In genomic region chr7:109098145-109099018, GRCm38 (mm10) we compare ENCODE assay signal across 9 mouse cellular contexts. TPM values are rescaled to one million over a fixed set of nuclear protein-coding genes. Genes with fewer than 3 reads are reported as not detected.
DNase-seq lines count a peak whose midpoint lies in the region; ATAC-seq lines count a peak whose summit lies in the region.
"Had no signal": no experiment of that assay in that cellular context is flagged by ENCODE, and none has a peak within 500 bp of the region (broad histone marks: within the 10 kb centered on the region; RNA-seq: fewer than 3 reads in every experiment).

No protein-coding gene starts in this region.

- H3K4me2 ChIP-seq in embryonic facial prominence, embryonic 11.5 days (ENCODE audit: low read depth, low read length) = no peak overlapping the region
- H3K4me2 ChIP-seq in hindbrain, embryonic 13.5 days = no peak overlapping the region
- H3K4me2 ChIP-seq in liver, embryonic 12.5 days = no peak overlapping the region

- no peaks in the 10 kb centered on the region for H3K27me3 ChIP-seq in embryonic facial prominence, embryonic 11.5 days (ENCODE audit: control insufficient read depth, insufficient read depth, low read length)
- H3K27me3 ChIP-seq in hindbrain, embryonic 13.5 days = no peaks in the 10 kb centered on the region
- H3K27me3 ChIP-seq in liver, embryonic 12.5 days (replicated peaks) = no peaks in the 10 kb centered on the region; the same call in 1 of the 2 replicates

- H3K9ac ChIP-seq in embryonic facial prominence, embryonic 11.5 days (replicated peaks; ENCODE audit: low read length) = no peak overlapping the region
- H3K9ac ChIP-seq in hindbrain, embryonic 13.5 days = peak overlapping the region; percentile 36; the same call in 1 of the 2 replicates
- no peak overlapping the region for H3K9ac ChIP-seq in liver, embryonic 12.5 days

- no peaks in the 10 kb centered on the region for H3K36me3 ChIP-seq in embryonic facial prominence, embryonic 11.5 days (replicated peaks; ENCODE audit: control insufficient read depth, insufficient read depth, low read depth, low read length)
- no peaks in the 10 kb centered on the region for H3K36me3 ChIP-seq in hindbrain, embryonic 13.5 days
- no peaks in the 10 kb centered on the region for H3K36me3 ChIP-seq in liver, embryonic 12.5 days

- H3K4me3 ChIP-seq in embryonic facial prominence, embryonic 11.5 days (ENCODE audit: low read depth, low read length) = no peak overlapping the region
- no peak overlapping the region for H3K4me3 ChIP-seq in hindbrain, embryonic 13.5 days
- no peak overlapping the region for H3K4me3 ChIP-seq in liver, embryonic 12.5 days

- H3K9me3 ChIP-seq in embryonic facial prominence, embryonic 11.5 days (replicated peaks; ENCODE audit: control insufficient read depth, low read length) = no peaks in the 10 kb centered on the region
- H3K9me3 ChIP-seq in hindbrain, embryonic 13.5 days = no peaks in the 10 kb centered on the region
- no peaks in the 10 kb centered on the region for H3K9me3 ChIP-seq in liver, embryonic 12.5 days (replicated peaks)

- no peaks in the 10 kb centered on the region for H3K4me1 ChIP-seq in embryonic facial prominence, embryonic 11.5 days (ENCODE audit: control insufficient read depth, insufficient read depth, low read length)
- no peaks in the 10 kb centered on the region for H3K4me1 ChIP-seq in hindbrain, embryonic 13.5 days (replicated peaks)
- H3K4me1 ChIP-seq in liver, embryonic 12.5 days = no peaks in the 10 kb centered on the region

- DNase-seq in spleen, postnatal 10 days (ENCODE audit: low spot score in 2 of 2) = peak; percentile 19 to 51
- DNase-seq in spleen, postnatal 14 days (ENCODE audit: low spot score in 2 of 2) = no peak
- peak; percentile 54 for DNase-seq in adrenal gland, postnatal 14 days
- peak; percentile 60 for DNase-seq in embryonic facial prominence, embryonic 11.5 days (ENCODE audit: low spot score)
- DNase-seq in retina, postnatal 7 days (ENCODE audit: low read depth, low spot score) = peak; percentile 53
- no peak for DNase-seq in ovary, adult 18-20 months (ENCODE audit: low spot score)

- 36% methylated on average over 6 of the region's 6 CpGs for WGBS in embryonic facial prominence, embryonic 11.5 days
- 28% methylated on average over 6 of the region's 6 CpGs for whole genome bisulfite sequencing in hindbrain, embryonic 13.5 days
- WGBS in liver, embryonic 12.5 days (ENCODE audit: insufficient replicate concordance) = 25% methylated on average over 6 of the region's 6 CpGs

- no peak overlapping the region for H3K27ac ChIP-seq in embryonic facial prominence, embryonic 11.5 days (replicated peaks; ENCODE audit: low read depth, low read length)
- H3K27ac ChIP-seq in hindbrain, embryonic 13.5 days = no peak overlapping the region
- no peak overlapping the region for H3K27ac ChIP-seq in liver, embryonic 12.5 days
- H3K27ac ChIP-seq: macrophage had no signal

- peak; percentile 48; the same call in 1 of the 2 replicates for ATAC-seq in embryonic facial prominence, embryonic 11.5 days (replicated peaks; ENCODE audit: insufficient number of reproducible peaks, low FRiP score, low TSS enrichment, low read depth)
- ATAC-seq in hindbrain, embryonic 13.5 days (ENCODE audit: low FRiP score) = peak; percentile 61
- ATAC-seq in liver, embryonic 12.5 days = peak; percentile 55; the same call in 1 of the 2 replicates

RNA-seq across cellular contexts. Expression of gene Ric3, which starts 15.3 kb away (rescaled TPM):
- total RNA-seq in adrenal gland, postnatal 14 days (2021) = 20.2 and 21.0 TPM in 2 replicates
- polyA plus RNA-seq in embryonic facial prominence, embryonic 11.5 days (2014; fragmentation: Nextera tagmentation; extraction: Ambion mirVana) = 6.0 and 7.4 TPM in 2 replicates
- polyA plus RNA-seq in hindbrain, embryonic 13.5 days (2015; fragmentation: Nextera tagmentation; extraction: Ambion mirVana) = 28.3 and 30.1 TPM in 2 replicates
- polyA plus RNA-seq in liver, embryonic 12.5 days (2016; fragmentation: Nextera tagmentation; extraction: Ambion mirVana) = 0.93 and 1.1 TPM in 2 replicates

Comparison
In these comparisons a context has a peak if more than half of its experiments do, and no peak if none do; other contexts are left out.
1. DNase-seq: peak in spleen, postnatal 10 days (2 of 2), adrenal gland, postnatal 14 days (single experiment), embryonic facial prominence, embryonic 11.5 days (single experiment) and retina, postnatal 7 days (single experiment); none in spleen, postnatal 14 days (0 of 2) and ovary, adult 18-20 months (single experiment).
2. Peak in every context shown above with its lines, with median percentiles within 50 percentile points of each other: ATAC-seq.